Mouse (Mus musculus) frontal cortex, adult 2 months (tissue): ENCODE results near the gene Clca1. TPM values are rescaled to one million over a fixed set of nuclear protein-coding genes. Genes with fewer than 3 reads are reported as not detected.
A peak's percentile ranks its signal among the peaks of the same experiment; 100 is the strongest.
"Not testable (repeated sequence)": the region's sequence is repeated elsewhere in the genome, so short reads cannot be mapped to it uniquely, and the experiment has no call there.

Source experiments
- DNase-seq, 2 experiments: peaks; one replicate each; pipeline ENCODE4 v3.0.0; 2022; ENCODE audit warnings: low spot score in 1 of 2; ENCODE audit errors: extremely low spot score in 1 of 2
- polyA plus RNA-seq: library from polyadenylated mRNA; depleted of rRNA; stranded (reverse); fragments of >200 nt; gene quantifications from 2 replicates; pipeline ENCODE4 v1.2.3, GENCODE M21; 2012; rRNA removed

Gene Clca1
- polyA plus RNA-seq: 0.08 TPM in 1 of 2 replicates, not detected in the other

- no peak for DNase-seq
Observed at GRCm38 (mm10) chr3:145032676-145033075, at the start of gene Clca1. TSS of gene Clca1 (minus strand) at chr3:145032776.

GRCm38 (mm10) chr3:145080904-145081303, 48.3 kb upstream of the Clca1 start:
- no peak for DNase-seq

- DNase-seq: no peak
Observed at GRCm38 (mm10) chr3:145078405-145078804, 45.8 kb upstream of the Clca1 start.

GRCm38 (mm10) chr3:145072339-145072738, 39.8 kb upstream of the Clca1 start:
- DNase-seq: no peak

- DNase-seq: no peak
Observed at GRCm38 (mm10) chr3:145068964-145069363, 36.4 kb upstream of the Clca1 start.

GRCm38 (mm10) chr3:145055138-145055537, 22.6 kb upstream of the Clca1 start:
- DNase-seq: not testable (repeated sequence)

- no peak for DNase-seq
Observed at GRCm38 (mm10) chr3:145049820-145050219, 17.2 kb upstream of the Clca1 start.

GRCm38 (mm10) chr3:145038813-145039212, 6.2 kb upstream of the Clca1 start:
- no peak for DNase-seq

GRCm38 (mm10) chr3:145028036-145028435, 4.5 kb downstream of the Clca1 start:
- no peak for DNase-seq

GRCm38 (mm10) chr3:145026750-145027149, 5.8 kb downstream of the Clca1 start:
- DNase-seq: peak; percentile 21 to 80

- no peak for DNase-seq
Observed at GRCm38 (mm10) chr3:145017807-145018206, 14.8 kb downstream of the Clca1 start.

GRCm38 (mm10) chr3:145004422-145004821, 28.2 kb downstream of the Clca1 start:
- peak in 1 of 2 experiments; percentile 8 for DNase-seq

GRCm38 (mm10) chr3:145000912-145001311, 31.7 kb downstream of the Clca1 start:
- DNase-seq: no peak

GRCm38 (mm10) chr3:144993055-144993454, 39.5 kb downstream of the Clca1 start:
- DNase-seq: no peak

GRCm38 (mm10) chr3:144992618-144993017, 40.0 kb downstream of the Clca1 start:
- no peak for DNase-seq

- DNase-seq: no peak
Observed at GRCm38 (mm10) chr3:144985890-144986289, 46.7 kb downstream of the Clca1 start.

- DNase-seq: peak in 1 of 2 experiments; percentile 13
Observed at GRCm38 (mm10) chr3:144980551-144980950, 52.0 kb downstream of the Clca1 start.

GRCm38 (mm10) chr3:144977631-144978030, 54.9 kb downstream of the Clca1 start:
- no peak for DNase-seq

GRCm38 (mm10) chr3:144976091-144976490, 56.5 kb downstream of the Clca1 start:
- DNase-seq: no peak

- no peak for DNase-seq
Observed at GRCm38 (mm10) chr3:144974945-144975344, 57.6 kb downstream of the Clca1 start, which contains the start of gene Clca4a. TSS of gene Clca4a (minus strand) at chr3:144975045.

GRCm38 (mm10) chr3:144971553-144972270, 60.9 kb downstream of the Clca1 start:
- DNase-seq: no peak

- no peak for DNase-seq
Observed at GRCm38 (mm10) chr3:144969755-144970154, 62.8 kb downstream of the Clca1 start.
